Mouse (Mus musculus) forebrain, embryonic 13.5 days (tissue): ENCODE measurements around the gene 1810010H24Rik. TPM values are rescaled to one million over a fixed set of nuclear protein-coding genes. Genes with fewer than 3 reads are reported as not detected.
"Not testable (repeated sequence)": the region's sequence is repeated elsewhere in the genome, so short reads cannot be mapped to it uniquely, and the experiment has no call there.

Experiments
- ATAC-seq: fragments of 200-750 bp; cut with Nextera tagmentation; 2 replicates; pipeline ENCODE4 v1.8.0; 2017
- H3K27ac ChIP-seq: fragments of 300-500 bp; sonication (generic); 2 replicates; pipeline ENCODE4 v1.5.1; 2015; ENCODE audit warnings: inconsistent platforms, mild to moderate bottlenecking, moderate library complexity
- H3K27me3 ChIP-seq: fragments of 300-500 bp; sonication (generic); 2 replicates; pipeline ENCODE4 v1.6.1; 2015; ENCODE audit warnings: mild to moderate bottlenecking, inconsistent platforms
- H3K36me3 ChIP-seq: fragments of 300-500 bp; sonication (generic); 2 replicates; pipeline ENCODE4 v1.6.1; 2015; ENCODE audit warnings: mild to moderate bottlenecking, inconsistent platforms; ENCODE audit not compliant: poor library complexity, severe bottlenecking
- H3K4me1 ChIP-seq: fragments of 300-500 bp; sonication (generic); 2 replicates; pipeline ENCODE4 v1.6.1; 2015; ENCODE audit warnings: inconsistent platforms
- H3K4me2 ChIP-seq: fragments of 300-500 bp; sonication (generic); 2 replicates; pipeline ENCODE4 v1.6.1; 2015; ENCODE audit warnings: inconsistent platforms, mild to moderate bottlenecking, moderate library complexity
- H3K4me3 ChIP-seq: fragments of 300-500 bp; sonication (generic); 2 replicates; pipeline ENCODE4 v1.5.1; 2015; ENCODE audit warnings: mild to moderate bottlenecking, inconsistent platforms
- H3K9ac ChIP-seq: fragments of 300-500 bp; sonication (generic); 2 replicates; pipeline ENCODE4 v1.6.1; 2015; ENCODE audit warnings: mild to moderate bottlenecking, inconsistent platforms
- H3K9me3 ChIP-seq: fragments of 300-500 bp; sonication (generic); replicated peaks from 2 replicates; pipeline ENCODE4 v1.6.1; 2016; ENCODE audit warnings: inconsistent platforms
- WGBS: fragments of 180-500 bp; shearing (Covaris S2); methylation state at CpG from one replicate; pipeline ENCODE4 v1.1.7; 2015; 5-methylcytosine and 5-hydroxymethylcytosine counted together
- polyA plus RNA-seq: library from polyadenylated mRNA; unstranded; fragments of >200 nt; fragmentation: Nextera tagmentation; extraction: Ambion mirVana; gene quantifications from 2 replicates; pipeline ENCODE4 v1.2.1, GENCODE M21; 2015

1810010H24Rik gene
- polyA plus RNA-seq, 1 experiment from 2014 or later, result 2.6 TPM

GRCm38 (mm10) chr11:107059634-107060033 is 34.2 kb downstream of the 1810010H24Rik start:
- H3K4me2 ChIP-seq, H3K4me1 ChIP-seq, H3K9ac ChIP-seq, H3K27me3 ChIP-seq, ATAC-seq, H3K27ac ChIP-seq, H3K4me3 ChIP-seq, H3K9me3 ChIP-seq: not testable (repeated sequence)
- WGBS, result 95% methylated on average over 3 of the region's 3 CpGs
- H3K36me3 ChIP-seq, result peaks cover 95% of the 10 kb centered on the region

GRCm38 (mm10) chr11:107060941-107061340 is 35.5 kb downstream of the 1810010H24Rik start:
- no peaks in the 10 kb centered on the region for H3K9me3 ChIP-seq
- no peak for ATAC-seq
- no peaks in the 10 kb centered on the region for H3K27me3 ChIP-seq
- 97% methylated on average over 1 of the region's 1 CpGs for WGBS
- no peak overlapping the region for H3K4me3 ChIP-seq
- H3K9ac ChIP-seq, result no peak overlapping the region
- peaks cover 95% of the 10 kb centered on the region for H3K36me3 ChIP-seq
- no peaks in the 10 kb centered on the region for H3K4me1 ChIP-seq
- H3K4me2 ChIP-seq, result no peak overlapping the region
- H3K27ac ChIP-seq, result no peak overlapping the region

- Histone ChIP-seq H3K9ac (no peak overlapping the region), H3K9me3 (no peaks in the 10 kb centered on the region), H3K4me1 (no peaks in the 10 kb centered on the region), H3K36me3 (peaks cover 95% of the 10 kb centered on the region), H3K4me3 (no peak overlapping the region), H3K27ac (no peak overlapping the region), H3K27me3 (no peaks in the 10 kb centered on the region), H3K4me2 (no peak overlapping the region)
- WGBS, result 82% methylated on average over 3 of the region's 3 CpGs
- no peak for ATAC-seq
Measured at GRCm38 (mm10) chr11:107063067-107063466, 37.6 kb downstream of the 1810010H24Rik start.

- Histone ChIP-seq H3K27ac (no peak overlapping the region), H3K4me2 (no peak overlapping the region), H3K9me3 (no peaks in the 10 kb centered on the region), H3K4me3 (no peak overlapping the region), H3K27me3 (no peaks in the 10 kb centered on the region), H3K9ac (no peak overlapping the region), H3K4me1 (no peaks in the 10 kb centered on the region), H3K36me3 (peaks cover 87% of the 10 kb centered on the region)
- WGBS, result 77% methylated on average over 1 of the region's 1 CpGs
- ATAC-seq, result no peak
Measured at GRCm38 (mm10) chr11:107064590-107064989, 39.1 kb downstream of the 1810010H24Rik start.

- Histone ChIP-seq H3K9ac (no peak overlapping the region), H3K27ac (no peak overlapping the region), H3K4me1 (no peaks in the 10 kb centered on the region), H3K4me2 (no peak overlapping the region), H3K4me3 (no peak overlapping the region), H3K36me3 (peaks cover 88% of the 10 kb centered on the region), H3K9me3 (no peaks in the 10 kb centered on the region), H3K27me3 (no peaks in the 10 kb centered on the region)
- WGBS, result 88% methylated on average over 11 of the region's 11 CpGs
- no peak for ATAC-seq
Measured at GRCm38 (mm10) chr11:107065216-107065785, 39.8 kb downstream of the 1810010H24Rik start.

Other genes starting within 250 kb of the 1810010H24Rik start
- gene Polg2, start 246.1 kb upstream of the 1810010H24Rik start, polyA plus RNA-seq, result 9.6 and 10.0 TPM in 2 replicates
- gene Ddx5, start 236.5 kb upstream of the 1810010H24Rik start, polyA plus RNA-seq, result 503 and 514 TPM in 2 replicates
- 19.5 and 21.6 TPM in 2 replicates for gene Cep95, start 236.4 kb upstream of the 1810010H24Rik start, polyA plus RNA-seq
- 15.9 and 16.0 TPM in 2 replicates for gene Smurf2, start 105.0 kb upstream of the 1810010H24Rik start, polyA plus RNA-seq
- gene Kpna2, start 26.1 kb upstream of the 1810010H24Rik start, polyA plus RNA-seq, result 481 and 506 TPM in 2 replicates
- 42.7 and 45.5 TPM in 2 replicates for gene Bptf, start 106.4 kb downstream of the 1810010H24Rik start, polyA plus RNA-seq
- 55.6 and 63.5 TPM in 2 replicates for gene Nol11, start 163.7 kb downstream of the 1810010H24Rik start, polyA plus RNA-seq